Mouse (Mus musculus) neural tube, embryonic 14.5 days (tissue): Measurements from ENCODE around the gene Smg6. TPM values are rescaled to one million over a fixed set of nuclear protein-coding genes. Genes with fewer than 3 reads are reported as not detected.
A peak's percentile ranks its signal among the peaks of the same experiment; 100 is the strongest.

Experiments used
- ATAC-seq: fragments of 200-750 bp; cut with Nextera tagmentation; 2 replicates; pipeline ENCODE4 v1.8.0; 2017; ENCODE audit warnings: low read depth, mild to moderate bottlenecking, moderate TSS enrichment, moderate library complexity
- H3K27ac ChIP-seq: fragments of 300-500 bp; sonication (generic); 2 replicates; pipeline ENCODE4 v1.5.1; 2014; ENCODE audit warnings: low read depth, mild to moderate bottlenecking, control low read depth, low read length, moderate library complexity, mixed read lengths
- H3K27me3 ChIP-seq: fragments of 300-500 bp; sonication (generic); 2 replicates; pipeline ENCODE4 v1.6.1; 2014; ENCODE audit warnings: low read length; ENCODE audit not compliant: control insufficient read depth, insufficient read depth
- H3K36me3 ChIP-seq: fragments of 300-500 bp; sonication (generic); 2 replicates; pipeline ENCODE4 v1.6.1; 2014; ENCODE audit warnings: low read length, mixed read lengths; ENCODE audit not compliant: control insufficient read depth, insufficient read depth
- H3K4me1 ChIP-seq: fragments of 300-500 bp; sonication (generic); 2 replicates; pipeline ENCODE4 v1.6.1; 2014; ENCODE audit warnings: low read length; ENCODE audit not compliant: control insufficient read depth, insufficient read depth
- H3K4me2 ChIP-seq: fragments of 300-500 bp; sonication (generic); 2 replicates; pipeline ENCODE4 v1.6.1; 2014; ENCODE audit warnings: mild to moderate bottlenecking, low read depth, low read length, control low read depth
- H3K4me3 ChIP-seq: fragments of 300-500 bp; sonication (generic); 2 replicates; pipeline ENCODE4 v1.5.1; 2014; ENCODE audit warnings: low read depth, low read length, control low read depth, mixed read lengths
- H3K9ac ChIP-seq: fragments of 300-500 bp; sonication (generic); replicated peaks from 2 replicates; pipeline ENCODE4 v1.6.1; 2014; ENCODE audit warnings: low read depth, mild to moderate bottlenecking, control low read depth, low read length, mixed read lengths
- H3K9me3 ChIP-seq: fragments of 300-500 bp; sonication (generic); 2 replicates; pipeline ENCODE4 v1.6.1; 2016; ENCODE audit warnings: low read length; ENCODE audit not compliant: control insufficient read depth
- WGBS: fragments of 180-500 bp; shearing (Covaris S2); extraction: QIAGEN DNeasy Blood & Tissue Kit; methylation state at CpG from one replicate; pipeline ENCODE4 v1.1.7; 2014; 5-methylcytosine and 5-hydroxymethylcytosine counted together
- polyA plus RNA-seq: library from polyadenylated mRNA; unstranded; fragments of >200 nt; fragmentation: Nextera tagmentation; extraction: Ambion mirVana; gene quantifications from 2 replicates; pipeline ENCODE4 v1.2.1, GENCODE M21; 2014

Smg6 gene
- polyA plus RNA-seq, 1 experiment from 2014 or later: 13.7 TPM

DNA sequence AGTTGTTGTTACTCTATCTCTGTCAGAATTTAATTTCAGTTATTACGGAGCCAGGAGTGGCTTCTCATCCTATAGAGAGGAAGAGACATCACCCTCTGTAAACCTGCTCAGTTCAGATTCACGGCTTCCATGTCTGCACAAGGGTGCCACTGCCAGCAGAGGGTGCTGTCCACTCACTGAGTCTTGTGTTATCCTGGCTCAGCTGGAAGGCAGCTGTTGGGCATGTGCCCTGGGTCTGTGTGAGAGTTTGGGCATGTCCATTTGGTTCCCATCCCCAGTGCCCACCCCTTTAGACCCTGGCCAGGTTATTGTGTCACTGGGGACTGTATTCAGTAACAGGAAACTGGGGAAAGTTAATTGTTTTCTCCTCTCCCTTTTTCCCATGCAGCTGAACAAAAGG lies 55.8 kb downstream of the Smg6 start:
- ATAC-seq: peak; percentile 54; the same call in 1 of the 2 replicates
- no peaks in the 10 kb centered on the region for H3K27me3 ChIP-seq
- 45% methylated on average over 2 of the region's 2 CpGs for WGBS

GRCm38 (mm10) chr11:74982241-74982640 lies 56.6 kb downstream of the Smg6 start:
- ATAC-seq: no peak
- no peaks in the 10 kb centered on the region for H3K27me3 ChIP-seq
- H3K4me1 ChIP-seq: no peaks in the 10 kb centered on the region
- H3K4me3 ChIP-seq: no peak overlapping the region
- H3K9me3 ChIP-seq: no peaks in the 10 kb centered on the region
- no peak overlapping the region for H3K4me2 ChIP-seq
- no peaks in the 10 kb centered on the region for H3K36me3 ChIP-seq
- no peak overlapping the region for H3K9ac ChIP-seq
- H3K27ac ChIP-seq: no peak overlapping the region

More for the DNA sequence above, 55.8 kb downstream of the Smg6 start:
- Histone ChIP-seq H3K4me1 (no peaks in the 10 kb centered on the region), H3K9ac (no peak overlapping the region), H3K4me3 (no peak overlapping the region), H3K27ac (no peak overlapping the region), H3K9me3 (no peaks in the 10 kb centered on the region), H3K36me3 (no peaks in the 10 kb centered on the region), H3K4me2 (no peak overlapping the region)

DNA sequence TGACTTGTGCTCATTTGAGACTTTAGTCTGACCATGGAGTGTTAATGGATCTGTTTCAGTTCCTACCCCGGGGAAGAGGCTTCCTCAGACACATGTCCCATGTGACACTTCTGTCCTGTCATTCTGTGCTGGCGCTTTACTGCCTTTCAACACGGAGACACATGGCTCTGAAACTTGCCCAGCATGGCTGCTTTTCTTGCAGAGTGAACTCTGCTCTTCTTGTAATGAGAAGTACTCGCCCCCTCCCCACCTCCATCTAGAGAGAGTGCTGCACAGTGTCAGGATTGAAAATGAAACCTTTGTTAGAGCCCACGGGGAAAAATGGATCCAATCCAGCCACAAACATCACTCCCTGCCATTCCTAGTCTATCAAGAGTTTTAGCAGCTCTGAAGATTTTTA lies 62.5 kb downstream of the Smg6 start:
- Histone ChIP-seq H3K36me3 (peaks cover 3% of the 10 kb centered on the region; the same call in 1 of the 2 replicates), H3K9ac (no peak overlapping the region), H3K4me3 (no peak overlapping the region), H3K9me3 (no peaks in the 10 kb centered on the region), H3K4me1 (no peaks in the 10 kb centered on the region), H3K4me2 (no peak overlapping the region), H3K27ac (no peak overlapping the region), H3K27me3 (no peaks in the 10 kb centered on the region)
- 53% methylated on average over 5 of the region's 5 CpGs for WGBS
- ATAC-seq: no peak

DNA sequence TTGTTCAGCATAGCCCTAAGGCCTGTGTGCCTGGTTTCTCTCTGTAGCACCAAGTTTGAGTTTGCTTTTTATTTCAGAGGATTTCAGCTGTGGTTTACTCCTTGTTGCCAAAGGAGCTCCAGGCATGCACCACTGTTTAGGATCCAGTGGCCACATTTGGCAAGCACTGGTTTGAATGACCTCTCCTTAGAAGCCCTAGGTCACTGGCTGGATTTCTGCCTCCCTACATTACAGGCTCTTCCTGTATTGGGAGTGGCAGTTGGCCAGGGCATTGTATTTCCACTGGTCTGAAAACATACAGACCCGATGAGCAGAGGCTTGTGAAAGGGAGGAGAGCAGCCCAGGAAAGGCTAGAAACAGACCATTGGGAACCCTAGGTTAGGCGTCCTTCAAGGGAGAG lies 63.4 kb downstream of the Smg6 start:
- peaks cover 3% of the 10 kb centered on the region; the same call in 1 of the 2 replicates for H3K36me3 ChIP-seq
- H3K27me3 ChIP-seq: no peaks in the 10 kb centered on the region
- H3K4me2 ChIP-seq: no peak overlapping the region
- 80% methylated on average over 2 of the region's 2 CpGs for WGBS
- no peak overlapping the region for H3K27ac ChIP-seq
- no peak overlapping the region for H3K9ac ChIP-seq
- no peaks in the 10 kb centered on the region for H3K9me3 ChIP-seq
- no peak overlapping the region for H3K4me3 ChIP-seq
- no peak for ATAC-seq
- H3K4me1 ChIP-seq: no peaks in the 10 kb centered on the region

DNA sequence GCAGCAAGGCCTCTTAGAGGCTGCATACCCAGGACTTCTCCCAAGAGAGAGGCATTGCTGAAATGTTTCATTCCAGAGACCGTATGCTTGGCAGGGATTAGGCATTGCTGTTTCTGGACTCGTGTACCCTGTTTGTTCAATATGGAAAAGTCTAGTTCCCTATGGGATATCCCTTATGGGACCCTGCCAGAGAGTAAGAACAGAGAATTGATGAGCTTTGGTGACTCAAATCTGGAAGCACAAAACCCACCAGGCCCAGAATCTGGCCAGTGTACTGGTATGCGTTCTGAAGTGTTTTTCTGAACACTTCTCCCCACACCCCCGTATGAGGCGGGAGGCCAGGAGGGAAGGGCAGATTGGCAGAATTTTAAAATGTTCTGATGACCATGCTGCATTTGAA lies 64.9 kb downstream of the Smg6 start:
- H3K9ac ChIP-seq: no peak overlapping the region
- H3K4me3 ChIP-seq: no peak overlapping the region
- peaks cover 3% of the 10 kb centered on the region; the same call in 1 of the 2 replicates for H3K36me3 ChIP-seq
- no peak overlapping the region for H3K27ac ChIP-seq
- no peak for ATAC-seq
- no peaks in the 10 kb centered on the region for H3K27me3 ChIP-seq
- H3K4me1 ChIP-seq: no peaks in the 10 kb centered on the region
- H3K4me2 ChIP-seq: no peak overlapping the region
- WGBS: 79% methylated on average over 5 of the region's 5 CpGs
- no peaks in the 10 kb centered on the region for H3K9me3 ChIP-seq

- H3K27ac ChIP-seq: no peak overlapping the region
- H3K9me3 ChIP-seq: no peaks in the 10 kb centered on the region
- H3K36me3 ChIP-seq: peaks cover 3% of the 10 kb centered on the region; the same call in 1 of the 2 replicates
- no peak for ATAC-seq
- H3K4me2 ChIP-seq: no peak overlapping the region
- H3K27me3 ChIP-seq: no peaks in the 10 kb centered on the region
- H3K4me1 ChIP-seq: no peaks in the 10 kb centered on the region
- no peak overlapping the region for H3K9ac ChIP-seq
- WGBS: 92% methylated on average over 1 of the region's 1 CpGs
- no peak overlapping the region for H3K4me3 ChIP-seq
Measured at GRCm38 (mm10) chr11:74991290-74991689, 65.7 kb downstream of the Smg6 start.

DNA sequence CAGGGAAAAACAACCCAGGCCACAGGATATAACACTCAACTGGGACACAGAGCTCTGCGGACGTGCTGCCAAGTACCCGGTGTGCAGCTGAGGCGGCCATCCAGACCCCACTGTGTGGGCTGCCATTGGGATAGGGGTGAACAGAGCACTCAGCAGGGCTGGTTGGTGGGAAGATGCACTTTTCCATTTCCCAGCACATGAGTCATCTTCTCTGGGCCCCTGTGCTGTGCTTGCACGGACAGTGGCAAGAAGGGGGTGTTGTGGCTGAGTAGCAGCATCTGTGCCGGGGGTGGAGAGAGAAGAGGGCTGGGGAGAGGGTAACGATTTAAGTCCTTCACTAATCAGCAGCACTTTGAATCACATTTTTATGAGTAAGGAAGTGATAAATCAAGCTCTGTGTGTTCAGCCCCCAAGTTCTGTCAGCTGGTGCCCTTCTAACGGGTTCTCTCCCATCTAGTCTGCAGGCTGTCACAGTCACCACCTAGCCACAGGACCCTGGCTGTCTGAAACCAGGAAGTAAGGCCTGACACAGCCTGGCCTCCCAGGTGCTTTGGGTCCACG lies 66.9 kb downstream of the Smg6 start:
- 77% methylated on average over 9 of the region's 9 CpGs for WGBS
- Histone ChIP-seq H3K36me3 (peaks cover 3% of the 10 kb centered on the region; the same call in 1 of the 2 replicates), H3K4me1 (no peaks in the 10 kb centered on the region), H3K27me3 (no peaks in the 10 kb centered on the region), H3K9me3 (no peaks in the 10 kb centered on the region), H3K4me3 (no peak overlapping the region), H3K9ac (no peak overlapping the region), H3K27ac (no peak overlapping the region), H3K4me2 (no peak overlapping the region)
- ATAC-seq: no peak

- H3K4me3 ChIP-seq: no peak overlapping the region
- H3K4me1 ChIP-seq: no peaks in the 10 kb centered on the region
- 83% methylated on average over 1 of the region's 1 CpGs for WGBS
- no peak overlapping the region for H3K4me2 ChIP-seq
- H3K36me3 ChIP-seq: peaks cover 3% of the 10 kb centered on the region; the same call in 1 of the 2 replicates
- H3K9ac ChIP-seq: no peak overlapping the region
- no peaks in the 10 kb centered on the region for H3K27me3 ChIP-seq
- H3K9me3 ChIP-seq: no peaks in the 10 kb centered on the region
- ATAC-seq: no peak
- no peak overlapping the region for H3K27ac ChIP-seq
Measured at GRCm38 (mm10) chr11:74994141-74994540, 68.5 kb downstream of the Smg6 start.

DNA sequence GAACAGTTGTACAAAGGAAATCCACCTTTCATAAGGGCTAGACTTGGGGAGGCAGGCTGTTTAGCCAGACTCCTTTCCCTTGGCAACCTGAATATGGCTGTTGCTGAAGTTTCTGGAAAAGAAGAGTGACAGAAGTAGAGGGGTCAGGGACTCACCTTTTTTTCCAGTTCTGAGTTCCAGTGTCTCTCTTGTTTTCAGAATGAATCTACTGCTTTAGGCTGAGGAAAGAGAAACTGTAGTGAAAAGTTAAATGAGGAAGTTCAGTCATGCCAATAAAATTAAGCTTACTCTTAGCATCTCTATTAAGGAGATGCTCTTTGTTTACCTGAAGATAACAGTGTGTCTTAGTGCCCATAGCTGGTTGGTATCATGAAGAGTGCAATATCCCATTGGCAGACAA lies 69.2 kb downstream of the Smg6 start:
- Histone ChIP-seq H3K9ac (no peak overlapping the region), H3K4me1 (no peaks in the 10 kb centered on the region), H3K27me3 (no peaks in the 10 kb centered on the region), H3K27ac (no peak overlapping the region), H3K4me3 (no peak overlapping the region), H3K4me2 (no peak overlapping the region), H3K36me3 (peaks cover 3% of the 10 kb centered on the region; the same call in 1 of the 2 replicates), H3K9me3 (no peaks in the 10 kb centered on the region)
- ATAC-seq: no peak
